Mouse (Mus musculus) hematopoietic stem cell, adult 5-6 weeks (primary cell): ENCODE data around the gene Gm5415. TPM values are rescaled to one million over a fixed set of nuclear protein-coding genes. Genes with fewer than 3 reads are reported as not detected.
"Not testable (repeated sequence)": the region's sequence is repeated elsewhere in the genome, so short reads cannot be mapped to it uniquely, and the experiment has no call there.

ENCODE experiments used
- ATAC-seq, 2 experiments: fragments of 125-278 bp in 1 of 2; replicated peaks in 1 of 2; 2 replicates each; pipeline ENCODE4 v1.8.0; 2016 to 2017; ENCODE audit warnings: inconsistent platforms in 2 of 2, mild to moderate bottlenecking in 2 of 2, moderate number of reproducible peaks in 2 of 2, low read depth in 1 of 2, moderate TSS enrichment in 1 of 2; ENCODE audit not compliant: low FRiP score in 2 of 2, poor library complexity in 2 of 2, severe bottlenecking in 2 of 2, insufficient read depth in 1 of 2, low TSS enrichment in 1 of 2
- total RNA-seq: library from RNA; stranded (forward); fragments of 172-1452, 232-1000 nt; gene quantifications from 2 replicates; pipeline ENCODE4 v1.2.3, GENCODE M21; 2017

Gm5415 gene
- total RNA-seq: not detected in 2 replicates

DNA sequence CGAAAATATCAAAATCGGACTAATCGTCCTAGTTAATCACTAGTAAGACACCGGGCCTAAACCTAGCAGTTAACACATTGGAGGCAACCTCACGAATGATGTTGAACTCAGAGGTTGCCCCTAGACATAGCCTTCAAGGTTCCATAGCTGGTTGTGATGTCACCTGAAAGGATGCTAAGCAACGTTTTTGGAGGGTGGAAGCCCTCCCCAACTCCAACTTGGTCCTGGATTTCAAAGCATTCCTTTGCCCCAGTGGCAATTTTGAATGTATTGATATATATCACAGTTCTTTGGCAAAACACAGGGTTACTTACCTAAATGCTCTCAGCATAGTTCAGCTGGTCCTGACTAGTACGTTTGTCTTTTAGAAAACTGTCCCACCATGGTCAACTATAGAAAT lies at the start of gene Gm5415:
Gm5415 (minus strand) TSS at position 101 of the 400 bp plus-strand sequence.
- ATAC-seq: not testable (repeated sequence)

DNA sequence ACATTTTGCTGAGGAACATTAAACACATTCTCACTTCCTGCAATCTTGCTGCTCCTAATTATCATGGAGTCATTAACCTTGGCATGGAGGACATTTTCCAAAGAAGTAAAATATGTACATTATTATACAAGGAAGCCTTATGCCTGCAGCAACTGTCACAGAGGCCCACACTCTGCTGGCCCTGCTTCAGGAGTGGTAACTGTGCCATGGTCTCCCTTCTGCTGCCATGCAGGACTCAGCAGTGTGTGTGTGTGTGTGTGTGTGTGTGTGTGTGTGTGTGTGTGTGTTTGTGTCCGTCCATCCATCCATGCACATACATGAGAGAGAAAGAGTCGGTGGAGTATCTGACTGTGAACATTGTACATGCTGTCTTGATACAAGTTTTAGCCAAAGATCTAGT lies 21.8 kb upstream of the Gm5415 start:
- 0 out of 4 replicates have a peak, but pooled peaks of 1 of the 2 experiments have one; percentile 4 for ATAC-seq

DNA sequence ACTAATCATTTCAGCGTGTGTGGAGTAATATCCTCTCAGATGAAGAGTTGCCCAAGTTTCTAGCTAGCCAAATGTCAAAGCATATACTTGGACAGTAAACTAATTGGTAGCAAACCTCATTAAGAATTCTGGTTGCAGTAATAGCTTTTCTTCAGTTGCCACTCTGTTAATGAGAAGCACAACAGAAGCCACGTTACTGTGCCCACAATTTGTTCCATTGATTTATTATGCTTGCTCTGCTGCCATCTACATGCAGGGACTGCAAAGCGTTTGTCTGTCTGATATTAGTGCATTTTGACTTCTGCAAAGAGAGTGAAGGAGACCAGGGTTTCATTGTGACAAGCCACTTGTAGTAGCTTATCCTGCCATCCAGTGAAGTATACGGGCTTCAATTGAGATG lies 6.8 kb upstream of the Gm5415 start:
- ATAC-seq: no peak

DNA sequence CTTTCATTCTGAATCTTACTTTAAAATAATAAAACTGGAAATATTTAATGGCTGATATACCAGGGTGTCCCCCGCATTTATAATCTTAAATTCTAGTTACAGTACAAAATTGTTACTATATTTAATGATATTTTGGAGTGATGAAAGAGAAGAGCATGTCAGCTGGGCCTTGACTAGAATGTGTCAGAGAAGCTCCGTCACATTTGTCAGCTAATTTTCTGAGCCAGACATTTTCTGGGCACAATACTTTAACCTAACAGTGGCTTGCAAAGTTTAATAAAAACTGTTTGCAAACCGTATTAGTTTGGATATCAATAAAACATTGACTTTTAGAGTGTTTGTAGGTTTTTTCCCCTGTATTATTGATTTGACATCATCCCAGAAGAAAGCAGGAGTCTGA lies 6.4 kb upstream of the Gm5415 start:
- ATAC-seq: no peak

DNA sequence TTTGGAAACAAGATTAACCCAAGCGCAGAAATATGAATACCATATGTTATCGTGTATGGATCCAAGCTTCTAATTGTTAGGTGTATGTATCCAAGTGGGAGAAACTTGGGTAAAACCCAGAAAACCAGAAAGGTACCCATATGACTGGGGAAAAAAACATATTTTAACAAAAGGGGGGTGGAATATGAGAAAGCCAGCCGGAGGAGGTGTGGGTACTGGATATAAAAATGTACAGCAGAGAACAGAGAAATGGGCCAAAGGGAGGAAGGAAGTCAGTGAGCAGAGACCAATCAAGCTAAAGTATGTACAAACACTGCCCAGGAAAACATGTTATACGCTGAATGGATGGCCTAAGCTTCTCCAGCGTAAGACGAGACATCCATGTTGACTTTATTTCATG lies 43.7 kb downstream of the Gm5415 start:
- ATAC-seq: no peak
